Mouse (Mus musculus) right cerebral cortex, postnatal 25 days (tissue): ENCODE measurements around the gene Asb4.
A peak's percentile ranks its signal among the peaks of the same experiment; 100 is the strongest.

Source experiments
- DNase-seq: peaks from one replicate; pipeline ENCODE4 v3.0.0; 2022

Gene Asb4

DNA sequence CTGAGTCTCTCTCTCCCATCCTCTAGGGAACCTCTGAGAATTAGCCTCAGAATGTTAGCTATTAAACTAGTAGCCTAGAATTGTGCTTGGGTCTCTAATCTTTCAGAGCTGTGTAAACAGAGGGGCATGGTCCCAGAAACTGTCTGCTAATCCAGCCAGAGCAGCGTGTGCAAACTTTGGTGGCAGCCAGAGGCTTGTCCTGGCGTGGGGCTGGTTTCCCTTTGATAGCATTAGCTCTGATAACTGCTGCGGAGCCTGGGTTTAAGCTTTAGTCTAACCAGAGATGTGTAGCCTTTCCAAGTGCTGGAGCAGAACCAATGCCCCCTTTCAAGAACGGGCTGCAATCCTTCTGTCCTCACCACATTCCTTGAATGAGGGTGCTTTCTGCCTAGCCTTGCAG lies 11.8 kb downstream of the Asb4 start:
- DNase-seq = no peak

DNA sequence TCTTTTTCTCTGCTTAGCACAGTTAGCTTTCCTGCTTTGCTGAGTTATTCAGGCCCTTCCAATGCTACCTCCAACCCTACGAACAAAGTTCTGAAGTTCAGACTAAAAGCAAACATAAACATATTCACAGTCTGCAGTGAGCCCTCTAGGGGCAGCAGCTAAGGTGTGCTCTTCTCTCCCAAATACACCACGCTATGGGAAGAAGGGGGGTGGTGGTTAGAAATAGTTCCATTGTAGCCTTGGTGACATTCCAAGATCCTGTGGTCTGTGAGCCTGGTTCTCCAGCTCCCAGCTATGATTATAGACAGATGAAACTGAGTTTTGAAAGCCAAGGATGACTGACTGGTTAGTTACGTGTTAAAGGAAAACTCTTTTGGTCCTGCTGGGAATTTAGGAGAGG lies 13.6 kb downstream of the Asb4 start:
- no peak for DNase-seq

DNA sequence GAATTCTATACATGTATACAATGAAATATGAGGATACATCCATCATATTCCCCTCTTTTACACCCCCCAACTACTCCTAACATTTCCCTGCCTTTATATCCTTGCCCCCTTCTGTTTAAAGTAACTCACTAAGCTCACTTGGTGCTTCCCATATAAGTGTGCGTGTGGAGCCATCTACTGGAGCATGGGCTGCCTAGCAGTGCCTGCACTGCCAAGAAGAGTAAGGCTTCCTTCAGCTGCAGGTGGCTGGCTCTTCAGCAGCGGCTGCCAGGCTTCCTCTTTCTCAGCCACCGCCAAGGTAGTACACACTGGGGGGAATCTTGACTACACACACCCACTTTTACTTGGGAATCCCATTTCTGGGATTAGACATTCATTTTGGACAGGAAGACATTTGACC lies 18.2 kb downstream of the Asb4 start:
- DNase-seq = peak; percentile 60

DNA sequence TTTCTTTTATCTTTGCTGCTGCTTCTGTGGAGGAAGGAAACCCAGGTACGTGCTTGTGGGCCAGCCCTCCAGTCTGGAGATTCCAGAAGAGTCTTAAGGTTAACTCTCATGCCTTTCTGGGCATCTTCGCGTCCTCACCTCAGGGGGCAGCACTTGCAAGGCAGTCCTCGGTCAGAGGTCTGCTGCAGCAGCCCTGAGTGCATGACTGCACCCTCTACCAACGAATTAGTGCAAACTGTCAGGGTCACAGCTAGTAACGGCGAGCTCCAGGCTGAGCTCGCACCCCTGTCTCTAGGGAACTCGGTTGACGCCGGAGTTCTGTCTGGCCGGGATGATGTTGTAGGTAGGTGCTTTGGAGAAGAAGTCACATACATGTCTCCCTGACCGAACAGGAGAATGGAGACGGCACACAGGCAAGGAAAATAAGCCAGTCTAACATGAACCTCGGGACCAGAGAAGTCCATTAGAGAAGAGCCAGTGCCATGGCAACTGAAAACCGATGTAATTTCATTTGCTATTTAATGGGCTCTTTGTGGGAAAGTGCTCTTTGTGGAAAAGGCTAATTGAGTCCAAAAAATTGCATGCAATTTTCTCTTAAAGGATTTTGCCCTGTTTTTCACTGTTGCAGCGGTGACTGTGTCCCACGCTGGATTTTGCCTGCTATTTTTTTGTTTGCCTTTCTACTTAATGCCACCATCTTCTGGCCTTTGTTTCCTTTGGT lies 20.1 kb downstream of the Asb4 start:
- no peak for DNase-seq

DNA sequence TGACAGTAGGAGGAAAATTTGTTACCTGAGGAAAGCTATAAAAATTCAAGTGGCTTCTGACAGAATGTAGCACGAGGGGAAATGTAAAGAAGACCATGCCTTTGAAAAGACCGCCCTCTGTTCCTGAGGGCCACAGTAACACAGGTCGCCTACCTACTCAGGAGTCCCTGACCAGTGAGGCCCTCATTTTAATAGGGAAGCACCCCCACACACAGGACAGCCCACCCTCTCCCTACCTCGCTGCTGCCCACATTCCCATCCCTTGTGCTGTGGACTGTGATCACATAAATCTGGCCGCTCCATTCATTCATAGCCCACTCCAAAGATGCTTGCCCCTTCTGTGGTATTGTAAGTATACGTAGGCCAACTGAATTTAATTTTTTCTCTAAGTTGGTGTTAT lies 20.8 kb downstream of the Asb4 start:
- no peak for DNase-seq

DNA sequence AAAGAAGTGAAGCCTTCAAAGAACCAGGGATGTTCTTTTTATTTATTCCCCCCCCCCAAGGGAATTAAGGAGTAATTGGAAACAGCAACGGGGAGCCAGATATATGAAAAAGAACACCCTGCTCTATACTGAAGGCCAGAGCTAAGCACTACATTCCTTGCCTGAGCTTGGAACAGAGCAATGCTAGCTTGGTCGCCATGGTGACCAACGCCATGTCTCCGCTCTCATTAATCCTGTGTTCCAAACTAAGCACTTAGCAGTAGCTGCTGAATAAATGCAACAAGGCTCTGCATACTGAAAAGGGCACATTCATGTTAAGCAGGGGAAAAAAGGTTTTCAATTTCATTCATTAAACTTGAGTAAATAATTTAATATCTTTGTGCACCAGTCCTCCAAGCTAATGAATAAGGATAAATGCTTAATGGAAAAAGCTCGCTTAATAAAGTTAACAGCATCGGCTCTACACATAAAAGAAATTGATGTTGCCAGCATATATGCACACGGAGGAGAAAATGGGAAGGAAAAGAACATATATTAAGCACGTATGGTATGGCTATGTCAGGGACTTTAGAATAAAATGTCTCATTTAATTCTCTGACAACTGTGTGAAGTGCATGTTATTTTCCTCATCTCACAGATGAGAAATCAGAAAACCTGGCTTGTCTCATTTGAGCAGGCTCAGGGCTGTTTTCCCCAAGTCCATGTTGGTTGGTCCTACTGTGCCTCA lies 25.4 kb downstream of the Asb4 start:
- DNase-seq = peak; percentile 21

DNA sequence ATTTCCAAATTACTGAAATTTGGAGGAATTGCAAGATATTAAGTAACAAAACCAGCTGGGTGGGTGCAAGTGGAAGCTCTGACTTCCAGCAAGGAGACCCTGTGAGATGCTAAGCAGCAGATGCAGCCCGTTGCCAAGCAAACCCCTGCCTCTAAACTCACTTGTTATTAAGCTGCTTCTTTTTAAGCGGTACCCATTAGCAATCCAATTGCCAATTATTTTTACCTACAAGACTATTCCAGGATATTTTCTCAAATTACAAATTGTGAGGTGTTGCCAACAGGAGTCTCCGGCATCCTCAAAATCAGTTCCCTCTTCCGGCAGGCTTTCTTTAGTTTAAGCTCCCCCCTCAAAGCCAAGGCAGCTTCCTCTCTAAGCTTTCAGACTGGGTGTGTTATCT lies 26.5 kb downstream of the Asb4 start:
- DNase-seq = no peak

DNA sequence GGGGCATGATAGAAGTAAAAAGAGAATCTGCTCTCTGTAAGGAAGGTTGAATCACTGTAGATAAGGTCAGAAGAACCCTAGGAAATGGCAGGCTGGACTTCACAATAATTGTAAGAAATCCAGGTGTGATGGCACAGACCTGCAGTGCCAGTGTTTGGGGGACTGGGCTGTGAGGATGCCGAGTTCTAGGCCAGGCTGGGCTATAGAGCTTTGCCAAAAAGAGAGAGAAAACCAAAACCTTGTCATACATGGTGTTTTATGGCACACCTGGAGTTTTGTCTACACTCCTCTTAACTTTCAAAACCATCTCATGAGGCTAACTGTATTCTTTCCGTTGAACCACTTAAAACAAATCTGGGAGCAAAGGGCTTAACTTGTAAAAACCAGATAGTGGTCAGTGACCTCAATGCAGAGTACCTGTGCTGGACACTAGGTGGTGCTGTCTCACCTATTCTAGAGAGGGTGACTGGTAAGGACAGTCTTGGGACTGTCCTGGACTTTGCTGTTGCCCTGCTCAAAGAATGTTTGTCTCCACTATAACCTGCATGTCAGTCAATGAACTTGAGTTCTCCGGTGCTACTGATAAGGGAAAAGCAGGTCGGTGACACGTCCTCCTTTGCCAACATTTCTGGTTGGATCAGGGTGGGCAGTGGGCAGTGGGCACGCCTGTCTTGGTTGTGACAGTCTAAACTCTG lies 27.7 kb downstream of the Asb4 start:
- DNase-seq = peak; percentile 29

DNA sequence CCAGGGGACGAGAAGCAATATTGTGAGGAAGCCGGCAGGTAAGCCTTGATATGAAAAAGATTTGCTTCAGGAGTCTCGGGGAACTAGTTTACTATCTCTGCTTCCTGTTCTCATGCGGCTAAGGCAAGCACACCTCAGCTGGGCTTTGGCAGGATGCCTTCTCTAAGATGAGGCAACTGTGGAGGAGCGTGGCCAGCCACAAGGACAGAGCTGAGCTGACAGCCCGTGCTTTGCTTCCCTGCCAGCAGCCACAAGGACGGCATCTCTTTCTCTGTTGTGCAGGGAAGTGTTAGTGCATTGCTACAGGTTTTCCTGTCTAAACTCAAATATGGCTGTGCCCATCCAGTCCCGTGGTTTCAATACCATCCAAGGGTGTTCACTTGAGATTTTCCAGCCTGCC lies 30.1 kb downstream of the Asb4 start:
- no peak for DNase-seq

DNA sequence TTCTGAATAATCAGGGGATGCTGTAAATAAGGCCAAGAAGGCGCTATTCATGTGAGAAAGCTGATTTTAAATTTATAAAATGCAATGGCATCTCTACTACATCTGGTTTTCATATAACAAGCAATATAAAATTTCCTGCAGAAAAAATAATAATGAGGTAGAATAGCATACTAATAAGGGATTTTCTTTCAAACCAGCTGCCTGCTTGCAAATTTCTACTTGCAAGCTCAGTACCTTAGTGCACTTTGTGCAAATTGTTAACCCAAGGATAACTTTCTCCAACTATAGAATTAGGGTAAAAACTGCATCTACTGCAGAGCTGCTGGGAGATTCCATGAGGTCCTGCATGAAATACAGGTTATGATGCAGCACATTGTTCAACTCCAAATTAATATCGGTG lies 38.3 kb downstream of the Asb4 start:
- no peak for DNase-seq

DNA sequence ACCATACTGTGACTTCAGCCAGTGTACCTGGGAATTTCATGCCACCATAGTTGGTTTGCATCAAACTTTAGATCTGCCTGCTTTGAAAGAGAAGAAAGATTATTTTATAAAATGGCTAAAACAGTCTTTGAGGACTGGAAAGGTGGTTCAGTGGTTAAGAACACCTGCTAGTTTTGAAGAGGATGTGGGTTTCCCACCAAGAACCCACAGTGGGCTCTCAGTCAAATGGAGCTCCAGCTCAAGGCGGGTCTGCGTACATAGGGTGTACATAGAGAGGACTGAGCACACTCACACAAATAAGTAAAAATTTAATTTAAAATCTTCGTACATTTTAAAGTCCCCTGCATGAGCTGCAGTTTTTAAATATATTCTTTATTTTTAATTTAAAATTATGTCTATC lies 39.2 kb downstream of the Asb4 start:
- DNase-seq = no peak

DNA sequence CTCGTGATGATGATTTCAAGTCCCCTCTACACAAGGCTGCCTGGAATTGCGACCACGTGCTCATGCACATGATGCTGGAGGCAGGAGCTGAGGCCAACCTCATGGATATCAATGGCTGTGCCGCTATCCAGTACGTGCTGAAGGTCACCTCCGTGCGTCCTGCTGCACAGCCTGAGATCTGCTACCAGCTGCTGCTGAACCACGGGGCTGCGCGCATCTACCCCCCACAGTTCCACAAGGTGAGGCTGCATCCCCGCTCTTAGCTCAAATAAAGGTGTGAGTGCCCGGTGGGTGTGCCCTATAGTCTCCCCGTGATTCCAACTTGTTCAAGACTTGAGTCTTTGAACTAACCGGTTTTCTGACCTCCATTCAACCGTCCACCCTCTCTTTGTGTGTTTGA lies 40.4 kb downstream of the Asb4 start:
- DNase-seq = no peak

DNA sequence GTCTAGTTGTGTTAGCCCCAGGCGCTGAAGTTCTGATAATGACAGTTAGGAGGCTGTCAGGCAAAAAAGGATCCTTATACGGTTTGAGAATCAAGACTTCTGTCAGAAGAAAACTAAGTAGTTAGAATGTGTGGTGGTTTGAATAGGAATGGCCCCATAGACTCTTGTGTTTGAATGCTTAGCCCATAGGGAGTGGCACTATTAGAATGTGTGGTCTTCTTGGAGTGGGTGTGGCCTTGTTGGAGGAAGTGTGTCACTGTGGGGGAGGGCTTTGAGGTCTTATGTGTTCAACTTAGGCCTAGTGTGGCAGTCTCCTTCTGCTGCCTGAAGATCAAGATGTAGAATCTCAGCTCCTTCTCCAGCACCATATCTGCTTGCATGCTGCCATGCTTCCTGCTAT lies 43.8 kb downstream of the Asb4 start:
- no peak for DNase-seq

DNA sequence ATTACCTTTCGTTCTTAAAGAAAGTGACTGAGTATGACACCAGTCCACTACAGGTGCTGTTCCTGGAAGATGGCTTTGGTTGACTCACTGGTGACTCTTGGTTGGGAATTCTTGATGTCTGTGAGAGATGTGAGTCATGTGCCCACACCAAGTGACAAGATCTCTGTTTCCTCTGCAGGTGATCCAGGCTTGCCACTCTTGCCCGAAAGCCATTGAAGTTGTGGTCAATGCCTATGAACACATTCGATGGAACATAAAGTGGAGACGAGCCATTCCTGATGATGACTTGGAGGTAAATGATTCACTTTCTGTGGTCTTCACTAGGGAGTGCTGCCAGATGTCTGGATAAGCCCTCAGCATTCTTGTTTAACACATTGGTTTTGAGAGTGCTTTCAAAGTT lies 46.4 kb downstream of the Asb4 start:
- DNase-seq = no peak

DNA sequence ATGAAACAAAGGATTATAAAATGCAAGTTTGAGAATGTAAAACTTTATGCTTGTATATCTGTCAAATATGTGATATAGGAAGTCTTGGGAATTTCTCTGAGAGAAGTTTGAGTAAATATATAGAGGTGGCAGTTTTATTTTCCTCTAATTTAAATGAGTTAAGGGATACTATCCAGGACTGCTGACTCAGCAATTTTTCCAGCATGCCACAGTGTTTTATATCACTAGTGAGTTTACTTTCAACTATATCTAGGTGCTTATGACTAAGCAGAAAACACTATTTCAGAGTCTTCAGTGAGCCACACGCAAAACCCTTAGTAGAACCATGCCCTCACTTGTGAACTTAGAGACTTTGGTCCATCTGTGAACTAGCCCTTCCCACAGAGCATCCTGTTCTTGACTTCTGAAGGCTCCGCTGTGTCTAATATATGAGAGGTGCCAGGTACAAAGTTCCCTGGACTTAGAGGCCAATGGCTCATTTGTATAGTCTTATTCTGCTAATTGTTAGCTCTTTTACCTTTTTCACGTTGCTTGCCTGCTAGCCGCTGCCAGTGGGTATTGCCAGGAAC lies 46.9 kb downstream of the Asb4 start:
- no peak for DNase-seq

DNA sequence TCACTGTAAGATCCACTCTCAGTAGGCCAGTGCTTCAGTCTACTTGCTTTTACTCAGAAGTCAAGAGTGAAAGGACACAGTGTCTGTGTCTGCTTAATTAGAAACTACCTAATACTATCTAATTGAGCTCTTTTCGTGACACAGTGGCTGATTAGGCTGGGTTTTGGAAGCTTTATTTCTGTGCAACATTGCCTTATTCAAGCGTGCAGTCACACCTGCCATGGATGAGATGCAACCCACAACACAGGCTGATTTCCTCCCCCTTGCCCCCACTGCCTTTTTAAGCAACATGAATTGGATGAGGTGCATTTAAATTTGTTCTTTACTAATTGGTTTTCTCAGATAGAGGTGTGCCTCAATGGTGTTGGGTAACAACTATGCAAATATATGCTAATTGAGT lies 50.7 kb downstream of the Asb4 start:
- DNase-seq = no peak

DNA sequence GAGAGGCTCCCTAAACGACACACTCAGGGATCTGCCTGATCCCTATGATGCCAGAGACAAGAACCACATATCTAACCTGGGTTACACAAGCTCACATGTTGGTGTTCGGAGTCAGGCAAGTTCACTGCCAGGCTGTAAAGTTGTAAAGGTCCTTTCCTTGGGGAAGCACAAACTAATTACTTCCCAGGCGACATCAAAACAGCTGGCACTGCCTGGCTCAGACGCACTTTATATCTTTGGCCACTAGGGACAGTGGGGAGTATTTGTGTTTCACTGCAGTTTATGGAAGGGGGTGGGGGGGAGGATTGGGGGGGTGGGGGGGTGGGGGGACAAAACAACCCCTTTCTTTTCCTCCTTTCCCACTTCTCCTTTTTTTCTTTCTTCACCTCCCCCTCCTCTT lies 54.6 kb downstream of the Asb4 start:
- no peak for DNase-seq

DNA sequence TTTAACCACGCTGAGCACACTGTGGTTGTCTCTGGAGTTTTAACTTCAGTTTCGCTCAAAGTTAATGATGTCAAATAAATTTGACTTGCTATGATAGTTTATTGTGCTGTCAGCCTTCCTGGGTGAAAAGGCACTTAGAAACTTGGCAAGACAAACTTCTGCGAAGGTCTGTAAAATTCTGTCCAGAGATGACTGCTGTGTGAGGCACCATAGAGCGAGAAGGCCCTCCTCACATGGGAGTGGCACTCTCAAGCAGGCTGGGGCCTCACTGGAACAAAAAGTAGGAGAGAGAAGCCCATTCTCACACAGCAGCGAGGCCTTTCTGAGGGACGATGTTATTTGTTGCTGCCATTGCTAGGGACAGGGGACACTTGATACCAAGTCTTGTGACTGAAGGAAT lies 58.0 kb downstream of the Asb4 start:
- no peak for DNase-seq

DNA sequence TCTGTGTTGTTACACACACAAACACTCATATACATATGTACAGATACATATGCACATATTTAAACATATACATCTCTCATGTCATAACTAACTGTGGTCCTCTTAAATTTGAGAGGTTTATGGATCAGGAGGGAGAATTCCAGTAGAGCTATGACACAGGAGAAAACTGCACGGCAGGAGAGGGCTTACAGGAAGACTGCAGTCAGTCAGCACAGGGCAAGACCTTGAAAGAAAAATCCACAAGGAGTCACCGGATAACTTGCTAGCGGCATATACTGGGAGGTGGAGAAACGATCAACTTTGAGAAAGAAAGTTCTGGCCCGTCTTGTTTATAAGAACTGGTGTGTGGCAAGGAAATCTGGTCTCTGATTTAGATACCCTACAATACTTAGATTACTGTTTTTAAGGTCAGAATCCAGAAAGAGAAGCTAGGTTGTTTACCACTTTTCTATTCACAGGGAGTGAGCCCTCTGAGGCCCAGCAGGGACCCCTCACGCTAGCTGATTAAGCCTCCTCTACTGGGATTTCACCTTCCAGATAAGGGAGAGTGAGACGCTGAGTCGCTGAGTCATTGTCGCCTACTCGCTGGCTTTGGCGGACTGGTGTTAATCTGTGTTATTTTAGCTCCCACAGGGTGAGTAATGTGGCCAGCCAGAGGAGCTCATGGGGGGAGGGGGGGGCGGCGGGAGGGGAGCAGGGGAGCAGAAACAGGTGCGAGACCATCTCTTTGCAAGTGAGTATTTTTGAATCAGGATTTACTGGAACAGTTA lies 59.3 kb downstream of the Asb4 start:
- peak; percentile 52 for DNase-seq

DNA sequence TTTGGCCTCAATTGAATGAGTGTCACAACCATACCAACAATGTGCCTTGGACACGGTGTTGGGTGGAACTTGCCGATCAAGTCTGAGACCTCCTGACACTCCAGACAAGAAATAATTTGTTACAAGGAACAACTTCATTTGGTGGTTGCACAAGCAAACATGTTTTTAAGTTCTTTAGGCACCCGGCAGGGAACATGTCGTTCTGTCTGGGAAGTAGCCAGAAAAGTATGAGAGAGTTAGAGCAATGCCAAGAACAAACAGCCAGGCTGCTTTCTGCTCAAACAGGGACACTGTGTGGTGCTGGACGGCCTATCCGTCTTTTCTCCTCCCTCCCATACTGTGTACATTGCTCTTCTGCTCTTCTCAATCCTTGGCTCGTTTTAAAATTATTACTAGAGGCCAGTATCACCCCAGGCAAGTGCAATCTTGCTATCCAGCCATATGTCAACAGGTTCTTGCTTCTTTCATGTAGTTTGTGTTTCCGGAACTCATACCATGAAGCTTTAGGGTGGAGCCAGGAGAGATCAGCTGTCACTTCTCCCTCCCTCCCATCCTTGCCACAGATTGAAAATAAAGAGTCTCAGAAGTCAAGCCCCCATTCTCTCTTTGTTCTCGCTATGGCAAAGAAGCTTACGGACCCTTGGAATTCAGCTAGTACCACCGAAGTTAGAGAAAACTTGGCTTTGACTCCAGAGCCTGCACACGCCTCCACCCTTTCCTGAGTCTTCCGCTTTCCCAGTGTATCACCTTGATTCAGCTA lies 60.1 kb downstream of the Asb4 start:
- DNase-seq = peak; percentile 21

DNA sequence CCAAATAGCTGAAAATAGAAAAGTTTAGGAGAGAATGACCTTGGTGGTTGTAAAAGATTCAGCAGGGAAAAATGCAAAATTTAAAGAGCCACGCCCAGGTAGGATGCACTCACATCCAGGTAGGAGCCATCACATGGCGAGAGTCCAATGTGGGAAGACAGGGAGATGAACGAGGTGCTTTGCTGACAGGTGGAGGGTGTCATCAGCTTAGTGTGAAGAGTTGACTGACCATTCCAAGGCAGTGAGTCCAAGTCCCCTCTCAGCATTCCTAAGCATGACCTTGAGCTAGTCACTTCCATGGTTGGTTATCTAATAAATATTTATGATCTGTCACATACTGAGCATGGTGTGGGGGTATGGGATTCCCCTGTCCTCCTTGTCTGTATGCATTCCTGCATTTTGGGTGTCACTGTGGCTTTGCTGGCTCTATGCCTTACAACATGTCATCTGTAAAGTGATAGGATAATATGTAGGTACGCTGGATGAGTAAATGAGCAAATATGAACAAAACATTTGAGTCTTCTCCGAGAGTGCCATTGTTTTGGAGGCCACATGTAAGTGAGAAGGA lies 61.2 kb downstream of the Asb4 start:
- DNase-seq = no peak

DNA sequence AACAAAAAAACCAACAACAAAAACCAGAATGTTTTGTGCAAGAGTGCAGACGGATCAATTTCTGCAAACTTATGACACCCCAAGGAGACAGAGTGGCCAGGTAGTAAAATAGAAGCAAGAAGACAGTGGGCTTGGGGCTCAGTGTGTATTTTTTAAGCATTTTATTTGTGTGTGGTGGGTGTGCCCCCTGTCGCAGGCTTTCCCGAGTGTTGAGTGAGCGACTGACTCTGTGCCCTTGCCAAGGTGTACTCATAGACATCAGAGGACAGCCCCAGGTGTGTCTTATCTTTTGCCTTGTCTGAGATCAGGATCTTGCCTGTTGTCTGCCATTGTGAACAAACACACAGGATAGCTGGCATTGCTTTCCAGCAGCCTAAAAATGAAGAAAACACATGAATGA lies 63.8 kb downstream of the Asb4 start:
- DNase-seq = no peak
